Comparison of ENCODE assay signal across 14 mouse cellular contexts in genomic region chr11:6017484-6018140, GRCm38 (mm10). TPM values are rescaled to one million over a fixed set of nuclear protein-coding genes. Genes with fewer than 3 reads are reported as not detected.
DNase-seq lines count a peak whose midpoint lies in the region; TF ChIP-seq lines count a peak whose summit lies in the region.
"Had no signal": no experiment of that assay in that cellular context is flagged by ENCODE, and none has a peak within 500 bp of the region (broad histone marks: within the 10 kb centered on the region; RNA-seq: fewer than 3 reads in every experiment).

No protein-coding gene starts in this region.

- no peaks in the 10 kb centered on the region for H3K36me3 ChIP-seq in heart, embryonic 10.5 days
- H3K36me3 ChIP-seq: embryonic facial prominence, embryonic 15.5 days; limb, embryonic 13.5 days; midbrain, embryonic 10.5 days had no signal

- no peak overlapping the region for H3K4me3 ChIP-seq in left cerebral cortex, adult 2 months
- H3K4me3 ChIP-seq in heart, embryonic 10.5 days = no peak overlapping the region
- H3K4me3 ChIP-seq: embryonic facial prominence, embryonic 15.5 days; limb, embryonic 13.5 days; midbrain, embryonic 10.5 days; neural tube, embryonic 15.5 days had no signal

- H3K27ac ChIP-seq in left cerebral cortex, adult 2 months = peak overlapping the region; percentile 82
- H3K27ac ChIP-seq in heart, embryonic 10.5 days = no peak overlapping the region
- H3K27ac ChIP-seq: embryonic facial prominence, embryonic 15.5 days; limb, embryonic 13.5 days; midbrain, embryonic 10.5 days; neural tube, embryonic 15.5 days had no signal

- 64% methylated on average over 11 of the region's 11 CpGs for WGBS in heart, embryonic 10.5 days

- no peak for TF ChIP-seq CTCF in left cerebral cortex, adult 2 months (IDR thresholded peaks at IDR 0.05)

- no peaks in the 10 kb centered on the region for H3K9me3 ChIP-seq in heart, embryonic 10.5 days
- H3K9me3 ChIP-seq: embryonic facial prominence, embryonic 15.5 days; limb, embryonic 13.5 days; midbrain, embryonic 10.5 days; neural tube, embryonic 15.5 days had no signal

- H3K4me1 ChIP-seq in heart, embryonic 10.5 days = no peaks in the 10 kb centered on the region
- H3K4me1 ChIP-seq: limb, embryonic 13.5 days had no signal

- intact Hi-C loops in left cerebral cortex, adult 2 months (cut with DNase I) = loop anchor here (1.0 to 5.0 kb wide), 2 partner anchors 45 to 102 kb away; no protein-coding TSS in a partner anchor
- intact Hi-C loops in left cerebral cortex, postnatal 25 days (cut with DNase I) = loop anchor here (1.0 to 5.0 kb wide), 2 partner anchors 17 to 45 kb away; no protein-coding TSS in a partner anchor

- no peak for DNase-seq in left cerebral cortex, adult 2 months (ENCODE audit: extremely low spot score in 1 of 2, low spot score in 2 of 2)
- no peak for DNase-seq in left cerebral cortex, postnatal 25 days (ENCODE audit: low spot score in 2 of 2)
- DNase-seq in T-cell, adult 2 months (ENCODE audit: low spot score) = peak; percentile 64
- peak; percentile 74 for DNase-seq in naive thymus-derived CD4-positive, alpha-beta T cell, adult 2 months (ENCODE audit: low read depth)
- peak; percentile 54 to 79 for DNase-seq in thymus, postnatal 36 days
- DNase-seq in Muller cell, postnatal 12 days (ENCODE audit: inconsistent ontology term) = no peak
- DNase-seq in heart, embryonic 10.5 days (ENCODE audit: low spot score) = no peak
- DNase-seq: adrenal gland, adult 8-10 months; heart, postnatal 14 days; kidney, adult 8-10 months had no signal

- peaks cover 30% of the 10 kb centered on the region; the same call in 1 of the 2 replicates for H3K27me3 ChIP-seq in heart, embryonic 10.5 days (ENCODE audit: insufficient read depth, poor library complexity, severe bottlenecking)
- H3K27me3 ChIP-seq: embryonic facial prominence, embryonic 15.5 days; limb, embryonic 13.5 days; neural tube, embryonic 15.5 days had no signal

RNA-seq across cellular contexts. Expression of gene Camk2b, which starts 48.5 kb away (rescaled TPM):
- total RNA-seq in left cerebral cortex, adult 2 months (2021) = 100 to 1,000 TPM; 607 to 644 TPM
- total RNA-seq in left cerebral cortex, postnatal 25 days (2021) = 100 to 1,000 TPM; 645 to 685 TPM
- polyA plus RNA-seq in heart, embryonic 10.5 days (2016; fragmentation: Nextera tagmentation; extraction: Ambion mirVana) = 1.8 and 2.3 TPM in 2 replicates

Comparison
In these comparisons a context has a peak if more than half of its experiments do, and no peak if none do; other contexts are left out.
1. DNase-seq: peak in T-cell, adult 2 months (single experiment), naive thymus-derived CD4-positive, alpha-beta T cell, adult 2 months (single experiment) and thymus, postnatal 36 days (2 of 2); none in left cerebral cortex, adult 2 months (0 of 2), left cerebral cortex, postnatal 25 days (0 of 2), Muller cell, postnatal 12 days (single experiment) and heart, embryonic 10.5 days (single experiment).